Mouse (Mus musculus): Measurements from ENCODE around the gene Igdcc3.

The Igdcc3 gene

DNA sequence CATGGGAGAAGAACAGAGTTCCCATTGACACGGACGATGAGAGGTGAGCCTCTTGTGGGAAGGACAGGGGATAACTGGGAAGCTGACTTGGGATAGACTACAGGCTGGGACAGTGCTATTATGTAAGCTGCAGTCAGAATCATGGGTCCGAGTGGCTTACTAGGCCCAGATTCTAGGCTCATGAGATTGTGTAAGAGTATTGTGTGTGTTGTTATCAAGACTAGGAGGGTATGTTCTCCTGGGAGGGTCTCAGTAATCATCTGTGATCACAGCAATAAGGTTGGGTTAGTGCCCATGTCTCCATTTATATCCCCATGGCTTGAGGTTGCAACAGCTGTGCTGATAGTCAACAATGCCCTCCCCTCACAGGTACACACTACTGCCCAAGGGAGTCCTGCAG, 36.5 kb downstream of the Igdcc3 start:
- DNase-seq (ENCODE audit: low spot score), result no peak

DNA sequence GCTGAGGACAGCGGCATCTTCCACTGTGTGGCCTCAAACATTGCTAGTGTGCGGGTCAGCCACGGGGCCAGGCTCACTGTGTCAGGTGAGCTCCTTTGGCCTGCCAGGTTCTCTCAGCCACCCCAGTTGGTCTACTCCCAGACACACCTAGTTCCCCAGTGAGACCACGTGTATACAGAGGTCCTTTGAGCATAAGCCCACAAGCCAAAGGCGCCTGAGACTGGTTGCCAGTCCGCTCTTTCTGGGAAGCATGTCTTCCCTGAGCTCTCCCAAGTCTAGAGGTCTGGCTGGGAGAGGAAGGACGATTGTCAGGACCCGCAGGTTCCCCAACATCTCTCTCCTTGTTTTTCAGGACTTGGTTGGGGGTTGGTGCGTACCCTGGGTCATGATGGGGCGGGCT, 36.9 kb downstream of the Igdcc3 start:
- DNase-seq (ENCODE audit: low spot score), result no peak

DNA sequence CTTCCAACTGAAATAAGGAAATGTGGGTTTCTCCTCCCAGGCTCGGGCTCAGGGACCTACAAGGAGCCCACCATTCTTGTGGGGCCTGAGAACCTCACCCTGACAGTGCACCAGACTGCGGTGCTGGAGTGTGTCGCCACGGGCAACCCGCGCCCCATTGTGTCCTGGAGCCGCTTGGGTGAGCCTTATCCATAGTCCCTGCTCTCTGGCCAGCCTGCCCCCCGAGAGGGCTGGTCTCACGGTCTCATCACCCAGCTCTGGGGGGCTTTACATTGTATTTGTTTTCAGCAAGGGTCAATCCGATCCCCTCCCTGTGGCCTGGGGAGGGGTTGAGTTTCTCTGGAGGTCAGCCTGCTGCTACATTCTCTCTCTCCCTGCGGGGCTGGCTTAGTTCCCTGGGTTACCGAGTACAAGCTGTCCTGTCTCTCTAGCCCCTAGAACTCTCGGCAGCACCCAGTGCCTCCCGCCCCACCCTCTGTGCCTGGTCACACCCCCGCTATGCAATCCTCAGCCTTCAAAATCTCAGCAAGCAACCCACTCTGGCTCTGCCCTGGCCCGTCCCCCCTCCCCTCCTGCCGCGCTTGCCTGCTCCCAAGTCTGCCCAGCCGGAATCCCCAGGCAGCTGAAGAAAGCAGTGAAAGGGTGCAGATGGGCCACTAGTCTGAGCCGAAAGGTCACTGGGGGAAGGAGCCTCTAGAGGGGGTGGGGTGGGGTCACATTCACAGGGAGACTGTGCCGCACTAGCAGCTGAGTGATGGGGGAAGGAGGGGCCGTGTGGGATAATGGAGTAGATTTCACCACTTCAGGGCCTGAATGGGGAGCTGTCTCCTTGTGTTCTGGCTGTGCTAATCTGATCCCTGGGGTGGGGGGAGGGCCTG, 37.6 kb downstream of the Igdcc3 start:
- DNase-seq (ENCODE audit: low spot score), result no peak

DNA sequence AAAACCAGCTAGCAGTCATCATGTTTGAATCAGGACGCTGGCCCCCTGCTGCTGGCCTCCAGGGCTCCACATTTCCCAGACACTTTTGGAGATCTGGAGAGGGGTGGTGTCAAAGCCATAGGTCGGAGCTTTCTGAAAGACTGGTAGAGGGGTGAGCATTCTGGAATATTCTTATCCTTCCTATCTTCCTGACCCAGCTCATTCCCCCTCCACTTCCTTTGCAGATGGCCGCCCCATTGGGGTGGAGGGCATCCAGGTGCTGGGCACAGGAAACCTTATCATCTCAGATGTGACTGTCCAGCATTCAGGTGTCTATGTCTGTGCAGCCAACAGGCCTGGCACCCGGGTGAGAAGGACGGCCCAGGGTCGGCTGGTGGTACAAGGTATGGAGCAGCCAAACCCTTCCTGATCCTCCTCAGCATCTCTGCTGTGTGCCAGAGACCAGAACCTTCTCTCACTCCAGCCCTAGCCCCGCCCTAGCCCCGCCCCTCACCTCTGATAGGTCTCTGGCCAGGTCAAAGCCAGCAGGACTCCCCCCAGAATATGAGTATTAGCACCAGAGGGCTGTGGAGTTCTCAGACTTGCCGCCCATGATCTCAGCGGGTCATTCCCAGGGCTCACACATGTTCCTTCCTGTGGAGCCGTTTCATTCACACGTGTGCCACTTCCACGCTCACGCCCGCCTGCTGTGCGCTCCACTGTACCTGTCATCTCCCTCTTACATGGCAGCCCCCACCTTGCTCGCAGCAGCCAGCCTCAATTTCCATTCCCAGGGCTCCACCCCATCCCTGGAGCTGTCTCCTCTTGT, 39.0 kb downstream of the Igdcc3 start:
- no peak for DNase-seq (ENCODE audit: low spot score)

DNA sequence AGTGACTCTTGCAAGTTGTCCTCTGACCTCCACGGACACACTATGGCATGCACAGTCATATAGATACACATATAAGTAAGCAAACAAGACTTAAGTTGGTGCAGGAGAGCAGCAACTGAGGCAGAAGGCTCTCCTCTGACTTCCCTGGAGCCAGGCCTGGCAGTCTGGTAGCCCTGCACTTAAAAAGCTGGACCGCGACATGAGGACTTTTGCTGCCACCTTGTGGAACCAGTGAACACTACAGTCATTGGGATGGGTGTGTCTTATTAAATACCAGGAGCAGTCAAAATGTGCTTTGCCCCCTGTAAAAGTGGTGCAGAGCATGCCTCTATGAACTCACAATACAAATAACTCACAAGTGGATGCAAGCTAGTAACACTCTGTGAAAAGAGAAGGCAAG, 47.6 kb downstream of the Igdcc3 start:
- DNase-seq (ENCODE audit: low spot score), result no peak

DNA sequence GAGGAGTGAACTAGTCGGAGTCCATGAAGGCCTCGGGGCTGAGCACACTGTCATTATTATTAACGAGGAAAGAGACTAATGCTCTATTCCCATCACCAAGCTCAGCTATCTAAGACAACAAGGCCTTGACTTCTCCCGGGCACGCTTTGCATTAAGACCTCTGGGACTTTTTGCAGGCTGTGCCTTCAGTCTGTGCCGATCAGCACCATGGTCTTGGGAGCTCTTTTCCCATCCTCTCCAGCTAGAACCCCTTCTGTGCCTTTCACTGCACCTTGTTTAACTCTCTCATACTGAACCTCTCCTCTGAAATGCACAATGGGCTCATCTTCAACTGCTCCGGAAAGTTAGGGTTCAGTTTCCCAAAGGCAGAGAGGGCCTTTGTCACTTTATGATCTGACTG, 49.3 kb downstream of the Igdcc3 start:
- DNase-seq (ENCODE audit: low spot score), result no peak

DNA sequence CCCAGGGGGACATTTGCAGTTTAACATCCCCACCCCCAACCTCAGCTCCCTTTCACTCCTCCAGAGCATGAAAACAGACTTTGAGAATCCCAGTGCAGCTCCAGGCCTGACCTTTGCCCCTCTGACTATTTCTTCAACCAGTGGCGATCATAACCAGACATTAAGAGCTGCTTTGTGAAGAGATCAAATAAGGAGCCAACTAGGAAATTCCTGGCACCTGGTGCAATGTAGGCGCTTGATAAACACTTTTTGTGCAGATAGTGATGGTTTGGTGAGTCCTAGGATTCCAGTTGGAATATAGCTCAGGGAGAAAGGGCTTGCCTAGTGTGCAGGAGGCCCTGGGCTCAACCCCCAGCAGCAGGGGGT, 50.4 kb downstream of the Igdcc3 start:
- no peak for DNase-seq (ENCODE audit: low spot score)

DNA sequence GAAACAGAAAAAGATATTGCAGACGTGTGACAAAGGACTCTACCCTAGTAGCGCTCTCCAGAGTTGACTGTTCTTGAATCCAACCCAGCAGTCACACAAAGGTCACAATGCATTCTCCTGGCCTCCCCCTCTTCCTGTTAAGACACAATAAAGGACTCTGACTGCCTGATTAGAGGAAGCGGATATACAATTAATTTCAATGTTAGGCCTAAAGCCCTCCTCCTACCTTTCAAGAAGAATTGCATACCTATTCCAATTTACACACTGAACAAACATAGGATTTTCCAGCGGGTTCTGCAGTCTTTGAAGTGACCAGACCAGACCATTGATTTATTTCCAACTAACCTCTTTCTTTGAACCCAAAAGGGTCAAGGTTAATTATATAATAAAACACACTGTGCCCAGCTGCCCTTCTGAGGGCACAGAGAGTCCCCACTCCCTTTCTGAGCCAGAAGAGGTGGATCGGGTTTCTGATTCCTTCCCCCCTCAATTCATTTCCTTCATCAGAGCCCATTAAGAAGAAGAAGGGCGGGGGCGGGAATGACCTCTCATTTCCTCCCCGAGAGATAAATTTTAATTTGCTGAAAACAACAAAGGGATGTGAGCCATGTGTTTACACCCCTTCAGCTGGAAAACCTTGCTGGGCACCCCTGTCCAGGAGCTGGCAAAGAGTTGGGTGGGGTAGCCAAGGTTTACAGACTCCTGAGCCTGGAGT, 50.9 kb downstream of the Igdcc3 start:
- no peak for DNase-seq (ENCODE audit: low spot score)

DNA sequence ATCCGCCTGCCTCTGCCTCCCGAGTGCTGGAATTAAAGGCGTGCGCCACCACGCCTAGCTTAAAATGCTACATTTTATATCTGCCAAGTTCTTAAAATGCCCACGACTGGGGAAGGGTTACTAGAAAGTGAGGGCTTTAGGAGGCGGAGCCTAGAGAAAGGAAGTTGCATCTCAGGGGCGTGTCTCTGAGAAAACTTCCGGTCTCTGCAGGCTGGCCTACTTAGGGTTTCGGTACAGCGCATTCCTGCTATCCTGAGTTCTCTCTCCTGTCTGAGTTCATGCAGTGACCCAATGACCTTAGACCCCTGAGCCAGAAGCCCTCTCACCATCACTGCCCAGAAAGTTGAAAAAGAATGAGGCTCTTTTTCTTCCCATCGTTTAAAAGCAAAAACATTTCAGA, 52.2 kb downstream of the Igdcc3 start:
- no peak for DNase-seq (ENCODE audit: low spot score)

DNA sequence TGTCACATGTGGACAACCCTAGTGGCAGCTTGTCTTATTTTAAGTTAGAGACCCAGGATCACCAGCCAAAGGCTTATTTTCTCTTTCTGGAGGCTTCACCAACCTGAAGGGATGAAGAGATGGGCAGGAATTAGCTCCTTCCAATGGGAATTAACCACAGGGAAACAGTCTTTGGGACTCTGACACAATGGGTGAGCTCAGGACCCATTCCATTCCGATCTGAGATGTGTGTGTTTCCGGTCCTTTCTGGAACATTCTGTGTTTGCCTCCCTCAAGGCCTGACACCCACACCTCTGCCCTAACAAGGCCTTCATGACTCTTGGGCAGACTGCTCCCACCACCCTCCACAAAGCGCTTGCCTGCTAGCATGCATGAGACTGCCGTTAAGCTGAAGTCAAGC, 54.1 kb downstream of the Igdcc3 start, which contains the start of gene Parp16:
Gene Parp16 (plus strand): TSS at position 301 of the 400 bp plus-strand sequence.
- DNase-seq (ENCODE audit: low spot score), result no peak

DNA sequence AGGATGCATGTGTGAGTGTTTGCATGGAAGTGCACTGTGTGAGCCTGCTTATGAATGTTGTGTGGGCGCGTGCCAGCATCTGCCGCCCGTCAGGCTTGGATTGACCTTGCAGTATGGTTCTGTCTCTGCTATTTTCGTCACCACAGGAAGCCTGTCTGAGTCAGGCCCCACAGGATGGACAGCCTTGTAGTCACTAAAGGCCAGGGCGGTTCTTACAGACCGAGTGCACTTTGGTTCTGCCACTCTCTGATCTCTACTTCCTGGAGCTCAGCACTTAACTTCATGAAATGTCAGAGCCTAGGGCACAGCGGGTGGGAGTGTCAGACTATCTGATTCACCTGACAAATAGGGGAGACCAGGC, 54.6 kb downstream of the Igdcc3 start:
- DNase-seq (ENCODE audit: low spot score), result no peak

DNA sequence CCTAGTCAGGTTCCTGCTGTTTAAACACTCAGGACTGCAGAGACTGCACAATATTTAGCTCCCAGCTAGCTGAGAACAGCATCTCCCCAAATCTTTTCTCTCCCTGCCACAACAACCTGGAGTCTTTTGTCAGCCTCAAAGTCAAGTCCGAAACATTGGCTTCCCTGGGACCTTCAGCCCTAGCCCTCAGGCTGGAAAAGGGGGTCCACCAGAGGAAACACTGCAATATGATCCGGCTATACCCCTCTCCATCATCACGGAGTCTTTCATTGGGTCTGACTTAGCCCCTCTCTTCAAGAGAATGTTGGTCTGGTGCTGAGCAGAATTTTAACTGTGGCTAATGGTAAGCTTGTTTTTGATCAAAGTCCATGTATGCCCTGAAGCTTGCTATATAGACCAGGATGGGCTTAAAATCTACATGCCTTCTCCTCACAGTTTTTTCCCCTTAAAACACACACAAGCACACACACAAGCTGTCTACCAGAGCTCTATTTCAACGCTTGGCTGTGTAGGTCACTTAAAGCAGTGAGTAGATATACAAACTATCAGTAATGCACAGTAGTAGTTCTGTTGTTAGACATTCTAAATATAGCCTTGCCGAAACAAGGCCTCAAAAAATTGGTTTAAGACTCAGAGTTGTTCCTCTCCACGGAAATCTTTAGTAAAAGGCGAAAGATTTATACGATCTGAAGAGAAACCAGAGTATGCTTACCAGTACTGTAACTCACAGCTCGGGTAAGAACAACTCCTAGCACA, 55.2 kb downstream of the Igdcc3 start:
- no peak for DNase-seq (ENCODE audit: low spot score)

DNA sequence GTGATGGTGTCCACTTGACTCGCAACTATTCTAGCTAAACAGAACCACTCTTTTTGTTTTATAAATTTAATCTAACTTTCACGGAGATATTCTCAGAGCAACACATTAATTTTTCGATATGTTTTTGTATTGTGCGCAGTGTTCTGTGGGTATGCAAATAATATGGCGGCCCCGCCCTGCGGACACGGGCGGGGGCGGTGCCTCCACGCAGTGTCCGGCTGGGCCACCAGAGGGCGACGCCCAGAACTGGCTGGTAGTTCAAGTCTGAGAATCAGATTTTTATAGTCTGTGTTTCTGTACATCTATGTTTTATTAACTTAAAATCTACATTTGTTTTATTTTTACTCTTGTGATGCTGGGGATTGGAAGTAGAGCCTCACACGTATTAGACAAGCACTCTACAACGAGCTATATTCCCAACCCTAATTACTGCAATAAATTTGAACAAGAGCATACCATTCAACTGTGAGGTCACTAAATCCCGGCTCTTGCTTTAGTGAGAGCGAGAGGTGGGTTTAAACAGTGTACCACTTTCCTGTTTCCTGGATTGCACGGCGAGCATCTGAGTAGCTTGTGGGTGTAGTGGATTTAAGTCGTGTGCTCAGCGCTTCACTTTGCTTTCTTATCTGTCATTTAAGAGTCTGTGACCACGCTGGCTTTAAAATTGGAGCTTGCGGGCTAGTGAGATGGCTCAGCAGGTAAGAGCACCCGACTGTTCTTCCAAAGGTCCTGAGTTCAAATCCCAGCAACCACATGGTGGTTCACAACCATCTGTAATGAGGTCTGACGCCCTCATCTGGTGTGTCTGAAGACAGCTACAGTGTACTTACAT, 56.0 kb downstream of the Igdcc3 start:
- DNase-seq (ENCODE audit: low spot score), result peak; percentile 87

DNA sequence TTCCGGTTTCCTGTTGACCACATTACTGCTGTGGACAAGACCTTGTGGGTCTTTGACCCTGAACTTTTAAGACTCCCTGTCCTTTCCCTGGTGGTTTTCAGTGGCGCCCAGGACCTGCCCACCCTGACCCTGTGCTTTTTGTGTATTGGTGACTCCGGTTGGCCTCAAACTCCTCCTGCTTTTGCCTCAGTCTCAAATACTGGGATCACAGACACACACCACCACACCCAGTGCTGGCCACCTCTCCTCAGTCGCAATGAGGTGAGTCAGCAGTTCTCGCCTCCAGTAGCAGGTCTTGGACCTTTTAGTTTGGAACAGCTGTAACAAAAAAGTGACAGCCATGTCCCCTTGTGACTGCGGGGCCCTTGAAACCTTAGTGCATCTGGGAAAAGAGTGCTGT, 56.8 kb downstream of the Igdcc3 start:
- DNase-seq (ENCODE audit: low spot score), result no peak

DNA sequence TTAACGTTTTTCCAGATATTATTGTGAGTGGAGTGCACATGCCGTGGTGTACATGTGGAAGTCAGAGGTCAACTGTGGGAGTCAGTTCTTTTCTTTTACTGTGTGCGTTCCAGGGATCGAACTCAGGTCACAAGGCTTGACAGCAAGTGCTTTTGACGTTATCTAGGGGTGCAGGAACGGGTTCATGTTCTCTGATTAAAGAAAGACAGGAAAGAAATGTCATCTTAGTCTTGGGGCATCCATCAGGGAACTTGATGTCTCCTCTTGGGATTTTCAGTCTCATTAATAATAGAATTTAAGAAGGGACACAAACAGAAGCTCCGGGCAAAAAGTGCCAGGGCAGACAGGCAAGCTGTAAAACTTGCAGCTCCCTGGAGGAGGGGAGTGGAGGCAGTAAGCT, 58.7 kb downstream of the Igdcc3 start:
- DNase-seq (ENCODE audit: low spot score), result no peak

DNA sequence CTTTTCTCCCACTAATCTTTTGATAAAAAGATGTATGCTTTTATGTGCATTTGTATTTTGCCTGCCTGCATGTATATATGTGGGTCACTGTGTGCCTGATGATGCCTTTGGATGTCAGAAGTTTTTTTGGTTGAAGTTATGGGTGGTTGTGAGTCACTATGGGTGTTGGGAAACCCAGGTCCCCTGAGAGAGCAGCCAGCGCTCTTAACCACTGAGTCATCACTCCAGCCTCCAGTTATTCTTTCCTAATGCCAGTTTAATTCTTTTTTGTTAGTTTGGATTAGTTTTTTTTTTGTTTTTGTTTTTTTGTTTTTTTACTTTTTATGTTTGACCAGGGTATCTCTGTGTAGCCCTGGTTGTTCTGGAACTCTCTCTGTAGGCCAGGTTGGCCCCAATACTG, 59.6 kb downstream of the Igdcc3 start:
- no peak for DNase-seq (ENCODE audit: low spot score)

DNA sequence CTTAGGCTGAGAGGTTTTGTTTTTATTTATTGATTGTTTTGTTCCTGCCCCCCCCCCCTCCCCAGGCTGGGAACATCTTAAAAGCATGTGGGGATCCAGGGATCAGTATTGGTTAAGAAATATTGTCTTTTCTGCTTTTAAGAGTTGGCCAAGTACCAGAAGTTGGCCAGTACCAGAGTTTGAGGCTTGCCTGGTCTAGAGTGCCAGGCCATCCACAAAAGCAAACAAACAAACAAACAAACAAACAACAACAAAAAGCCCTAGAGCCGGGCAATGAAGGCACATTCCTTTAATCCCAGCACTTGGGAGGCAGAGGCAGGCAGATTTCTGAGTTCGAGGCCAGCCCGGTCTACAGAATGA, 60.0 kb downstream of the Igdcc3 start:
- DNase-seq (ENCODE audit: low spot score), result no peak

DNA sequence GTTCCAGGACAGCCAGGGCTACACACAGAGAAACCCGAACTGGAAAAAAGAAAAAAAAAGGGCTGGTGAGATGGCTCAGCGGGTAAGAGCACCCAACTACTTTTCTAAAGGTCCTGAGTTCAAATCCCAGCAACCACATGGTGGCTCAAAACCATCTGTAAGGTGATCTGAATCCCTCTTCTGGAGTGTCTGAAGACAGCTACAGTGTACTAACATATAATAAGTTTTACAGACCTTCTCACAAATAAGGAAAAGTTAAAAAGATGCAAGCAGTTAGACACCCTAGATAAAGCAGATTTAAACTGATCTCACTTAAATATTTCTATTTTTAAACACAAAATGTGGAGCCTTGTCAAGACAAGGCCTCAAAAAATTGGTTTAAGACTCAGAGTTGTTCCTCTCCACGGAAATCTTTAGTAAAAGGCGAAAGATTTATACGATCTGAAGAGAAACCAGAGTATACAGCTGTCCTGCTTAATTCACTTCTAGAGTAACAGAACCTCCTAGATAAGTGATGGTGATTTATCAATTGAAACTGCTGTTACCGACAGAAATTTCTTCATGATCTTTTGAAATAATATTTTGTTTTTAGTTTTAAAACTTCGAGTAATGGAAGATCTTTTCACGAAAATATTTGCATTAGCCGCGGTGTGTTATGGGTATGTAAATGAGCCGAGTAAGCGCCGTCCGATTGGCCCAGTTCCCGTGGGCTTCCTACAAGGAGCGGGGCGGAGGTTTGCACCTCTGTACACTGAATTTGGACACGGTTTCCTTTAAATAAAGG, 60.6 kb downstream of the Igdcc3 start:
- no peak for DNase-seq (ENCODE audit: low spot score)

DNA sequence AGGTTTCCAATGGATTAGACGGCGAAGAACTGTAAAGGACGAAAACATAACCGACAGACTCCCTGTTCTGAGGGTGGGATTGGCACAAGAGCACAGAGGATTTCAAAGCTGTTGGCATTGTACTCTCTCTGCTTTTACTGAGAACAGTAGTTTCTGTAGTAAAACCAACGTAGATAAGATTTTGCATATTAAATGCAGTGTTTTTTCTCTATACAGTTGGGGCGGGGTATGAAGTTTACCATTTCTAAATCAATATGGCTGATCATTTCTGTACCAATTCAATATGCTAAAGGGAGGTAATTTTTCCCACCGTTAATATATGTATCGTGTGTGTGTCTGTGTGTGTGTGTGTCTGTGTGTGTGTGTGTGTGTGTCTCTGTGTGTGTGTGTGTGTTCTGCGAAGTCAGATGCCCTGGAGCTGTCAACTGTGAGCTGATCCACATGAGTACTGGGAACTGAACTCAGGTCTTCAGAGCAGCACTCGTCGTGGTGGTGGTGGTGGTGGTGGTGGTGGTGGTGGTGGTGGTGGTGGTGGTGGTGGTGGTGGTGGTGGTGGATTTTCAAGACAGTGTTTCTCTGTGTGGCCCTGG, 61.3 kb downstream of the Igdcc3 start:
- DNase-seq (ENCODE audit: low spot score), result no peak
